Mouse (Mus musculus) kidney, postnatal 36 days (tissue): ENCODE measurements at regions not wholly inside any gene's neighbourhood (a gene's known extent, or its start where the extent isn't known, plus 50 kb on each side); places are given as distances from the start of the nearest gene placed in this dataset.
A peak's percentile ranks its signal among the peaks of the same experiment; 100 is the strongest.

ENCODE experiments used
- DNase-seq, 2 experiments: peaks; one replicate each; pipeline ENCODE4 v3.0.0; 2021 to 2022; ENCODE audit warnings: mixed read lengths in 2 of 2

DNA sequence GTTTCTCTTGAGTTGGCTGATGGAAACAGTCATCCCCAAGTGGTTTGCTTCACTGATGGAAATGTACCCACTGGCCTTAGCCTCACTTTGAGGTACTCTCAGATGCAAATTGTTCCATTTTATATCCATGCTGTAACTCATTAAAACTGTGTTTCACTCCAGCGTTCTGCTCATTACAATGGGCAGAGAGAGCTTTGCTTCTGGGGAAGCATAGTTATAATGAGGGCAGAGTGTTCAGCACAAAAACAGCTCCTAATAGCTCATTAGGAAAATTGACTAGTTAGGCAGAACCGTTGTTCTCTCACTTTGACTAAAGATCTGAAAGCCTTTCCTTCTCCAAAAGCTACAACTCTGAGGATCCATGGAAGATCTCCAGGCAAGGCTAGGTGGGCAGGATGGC lies 771.2 kb downstream of the Ntrk3 start:
- DNase-seq = no peak

DNA sequence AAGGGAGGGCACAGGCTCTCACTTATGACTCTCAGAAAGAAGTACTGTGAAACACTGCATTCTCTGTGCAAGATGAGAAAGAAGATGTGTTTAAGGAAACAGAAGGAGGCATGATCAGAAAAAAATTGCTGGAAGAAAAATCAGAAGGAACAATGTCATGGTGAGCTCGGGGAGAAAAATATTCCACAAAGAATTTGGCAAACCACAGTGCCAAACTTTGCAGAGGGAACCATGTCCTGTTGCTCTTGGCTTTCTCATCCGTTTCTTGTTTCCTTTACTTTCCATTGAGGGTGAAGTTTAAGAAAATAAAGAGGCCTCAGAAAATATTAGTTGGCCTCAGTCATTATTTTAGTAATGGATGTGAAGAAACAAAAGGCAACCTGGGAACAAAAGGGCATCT lies 804.4 kb downstream of the Ntrk3 start:
- DNase-seq = no peak

GRCm38 (mm10) chr7:77928479-77929467 lies 809.0 kb downstream of the Ntrk3 start:
- peak; percentile 32 to 67 for DNase-seq

- DNase-seq = no peak
Measured at GRCm38 (mm10) chr7:77899231-77899630, 838.6 kb downstream of the Ntrk3 start.

DNA sequence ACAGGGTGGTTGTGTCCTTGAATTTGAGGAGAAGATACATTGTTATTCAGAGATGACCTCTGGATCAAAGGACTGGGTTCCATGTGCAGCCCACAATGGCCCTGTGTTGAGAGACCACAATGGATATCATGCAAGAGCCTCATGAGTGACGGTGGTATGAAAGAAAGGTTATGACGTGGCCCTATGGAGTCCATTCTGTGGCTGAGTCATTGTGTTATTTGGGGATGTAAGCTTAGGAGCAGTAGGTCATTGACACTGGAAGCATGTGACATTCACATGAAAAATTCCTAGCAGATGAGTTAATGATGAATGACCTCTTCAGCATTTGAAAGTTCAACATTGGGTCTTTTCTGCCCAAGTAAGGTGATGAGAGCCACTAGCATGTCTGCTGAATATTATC lies 849.3 kb downstream of the Ntrk3 start:
- no peak for DNase-seq

DNA sequence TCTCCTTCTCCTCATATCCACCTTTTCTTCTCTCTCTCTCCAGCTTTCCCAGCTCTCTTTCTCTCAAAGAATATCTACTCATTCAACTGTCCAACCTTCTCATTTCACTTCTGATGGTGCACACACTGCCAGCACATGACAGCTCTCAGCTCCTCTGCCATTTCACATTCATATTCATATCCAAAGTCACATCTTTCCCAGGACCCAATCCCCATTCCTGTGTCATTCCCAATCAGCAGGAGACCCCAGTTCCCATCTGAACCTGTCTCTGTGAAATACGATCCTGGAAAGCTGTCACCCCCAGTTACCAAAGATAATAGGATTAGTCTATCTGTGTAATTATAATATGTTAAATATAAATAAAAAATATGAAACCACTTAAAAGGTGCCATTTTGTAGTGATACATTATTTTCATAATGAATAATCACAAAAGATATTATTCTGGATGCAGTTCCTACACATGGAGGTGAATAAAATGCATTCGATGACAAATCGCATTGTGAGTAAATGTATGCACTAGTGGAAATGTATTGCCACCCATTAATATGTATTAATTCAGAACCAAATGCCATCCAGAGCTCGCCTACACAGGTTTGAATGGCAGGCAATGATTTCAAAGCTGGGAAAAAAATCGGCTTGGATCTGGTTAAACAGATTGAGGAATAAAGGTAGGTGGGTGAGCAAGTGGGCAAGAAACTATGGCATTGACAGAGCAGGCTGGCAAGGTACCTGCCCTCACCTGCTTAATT lies 855.0 kb downstream of the Ntrk3 start:
- no peak for DNase-seq

- DNase-seq = no peak
Measured at GRCm38 (mm10) chr7:77867518-77867917, 870.3 kb downstream of the Ntrk3 start.

DNA sequence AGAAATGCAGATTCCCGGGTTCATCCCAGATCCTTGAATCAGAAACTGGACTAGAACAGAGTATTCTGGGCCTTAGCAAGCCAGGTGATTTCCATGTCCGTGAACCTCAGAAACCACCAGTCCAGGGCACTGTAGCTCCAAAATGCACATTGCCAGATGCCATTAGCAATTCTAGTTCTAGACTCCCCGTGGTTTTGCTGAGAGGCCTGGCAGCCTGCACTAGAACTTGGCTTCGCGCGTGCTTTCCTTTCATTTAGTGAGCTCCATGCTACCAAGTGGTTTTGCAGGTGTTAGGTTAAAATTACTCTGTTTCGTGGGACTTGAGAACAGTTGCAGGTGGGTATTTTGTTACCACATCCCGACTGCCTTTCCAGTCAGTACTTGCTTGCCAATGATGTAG lies 876.0 kb downstream of the Ntrk3 start:
- DNase-seq = no peak

DNA sequence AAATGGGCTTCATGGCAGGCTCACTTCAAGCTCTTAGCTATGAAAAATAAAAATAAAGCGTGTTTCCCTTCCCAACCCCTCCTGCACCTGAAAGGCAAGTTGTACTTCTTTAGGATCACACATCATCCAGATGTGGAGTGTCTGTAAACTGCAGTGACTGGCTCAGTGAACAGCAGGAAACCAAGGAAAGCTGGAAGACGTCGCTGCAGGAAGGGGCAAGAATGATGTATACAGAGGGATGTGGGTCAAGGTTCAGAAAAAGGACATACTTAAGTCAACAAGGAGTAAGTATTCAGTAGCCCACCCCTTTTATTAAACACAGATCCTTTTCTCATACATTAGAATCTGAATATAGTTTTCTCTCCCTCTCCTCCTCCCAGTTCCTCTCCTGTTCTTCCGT lies 879.4 kb downstream of the Ntrk3 start:
- DNase-seq = no peak

DNA sequence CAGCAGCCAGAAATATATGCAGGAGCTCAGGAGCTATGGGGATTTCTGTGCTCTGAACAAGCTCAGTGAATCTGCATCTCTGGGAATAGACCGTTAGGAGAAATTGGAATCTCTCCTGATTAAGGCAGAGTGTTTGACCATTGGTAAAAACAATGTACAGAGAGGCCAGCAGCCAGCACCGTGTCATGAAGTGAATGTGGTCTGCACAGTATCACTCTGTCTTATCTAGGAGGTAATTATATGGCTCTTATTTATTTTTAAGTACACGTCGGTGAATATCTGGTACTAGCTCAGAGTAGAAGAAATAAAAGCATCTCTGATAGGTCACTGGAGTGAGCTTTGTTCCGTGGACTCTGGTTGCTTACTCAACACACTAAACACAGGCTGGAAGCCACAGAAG lies 879.8 kb downstream of the Ntrk3 start:
- no peak for DNase-seq

GRCm38 (mm10) chr7:77855653-77856239 lies 882.1 kb downstream of the Ntrk3 start:
- no peak for DNase-seq

- no peak for DNase-seq
Measured at GRCm38 (mm10) chr7:77855077-77855476, 882.7 kb downstream of the Ntrk3 start.

DNA sequence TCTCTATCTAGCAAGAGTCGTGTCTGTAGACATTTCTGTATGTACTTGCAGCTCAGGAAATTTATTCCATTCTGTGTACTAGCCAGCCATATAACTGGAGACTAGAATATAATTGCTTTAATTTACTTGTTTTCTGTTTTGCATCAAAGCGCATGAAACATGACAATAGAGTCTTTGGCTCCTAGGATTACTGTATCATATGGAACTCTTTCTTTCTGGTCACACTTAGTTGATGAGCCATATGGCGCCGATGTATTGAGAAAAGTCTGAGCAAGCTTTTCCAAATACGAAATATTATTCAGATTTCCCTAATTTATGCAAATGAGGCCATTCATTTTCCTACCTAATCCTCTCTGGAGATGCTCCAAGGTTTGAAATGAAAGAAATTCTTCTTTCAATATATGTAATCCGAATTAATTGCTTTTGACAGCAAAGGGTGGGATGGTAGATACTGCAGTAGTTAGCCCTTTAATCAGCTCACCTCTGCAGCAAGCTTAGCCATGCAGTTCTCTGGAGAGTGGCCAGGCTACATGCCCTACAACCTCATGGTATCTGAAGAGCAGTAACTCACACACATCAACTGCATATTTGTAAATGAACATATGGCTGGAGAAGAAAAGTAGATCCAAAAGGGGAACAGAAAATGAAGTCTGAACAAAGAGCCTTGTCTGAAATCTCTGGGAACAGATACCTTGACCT lies 913.4 kb downstream of the Ntrk3 start:
- DNase-seq = no peak

DNA sequence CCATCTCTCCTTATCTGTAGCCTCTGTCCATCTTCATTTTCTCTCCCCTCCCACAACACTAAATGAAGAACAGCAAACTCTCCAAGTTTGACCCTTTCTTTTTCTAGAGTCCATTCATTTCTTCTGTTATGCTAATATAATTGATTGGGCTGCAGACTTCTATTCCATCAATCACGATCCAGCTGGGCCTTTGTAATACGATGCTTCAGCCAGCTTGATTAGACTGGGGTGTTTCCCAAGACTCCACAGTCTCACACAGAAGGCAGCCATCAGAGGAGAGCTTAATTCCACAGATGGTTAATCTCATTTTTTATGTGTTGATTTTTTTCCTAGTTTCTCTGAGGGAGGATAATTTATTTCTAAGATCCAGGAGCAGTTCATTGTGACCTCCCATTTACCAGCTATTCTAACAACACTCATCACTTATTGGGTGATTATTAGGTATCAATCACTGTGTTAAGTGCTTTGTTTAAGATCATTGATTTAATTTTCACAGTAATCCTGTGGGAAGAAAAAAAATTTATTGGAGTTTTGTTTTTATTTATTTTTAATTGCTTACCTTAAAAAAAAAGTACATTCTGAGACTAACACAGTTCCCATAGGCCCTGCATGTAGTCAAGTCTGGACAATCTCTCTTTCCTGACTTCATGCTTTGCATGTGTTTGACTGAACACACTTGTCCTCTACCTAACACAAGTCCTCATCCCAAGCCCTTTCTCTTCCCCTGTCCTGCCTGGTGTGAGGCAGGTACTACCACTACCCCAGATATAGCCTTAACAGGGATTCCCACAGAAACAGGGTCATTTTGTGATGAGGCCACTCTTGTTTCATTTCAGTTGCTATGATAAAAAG lies 925.5 kb downstream of the Ntrk3 start:
- DNase-seq = no peak

- DNase-seq = no peak
Measured at GRCm38 (mm10) chr7:77786801-77787200, 951.0 kb downstream of the Ntrk3 start.

GRCm38 (mm10) chr7:77771711-77772449 lies 965.9 kb downstream of the Ntrk3 start:
- peak; percentile 34 to 52 for DNase-seq

DNA sequence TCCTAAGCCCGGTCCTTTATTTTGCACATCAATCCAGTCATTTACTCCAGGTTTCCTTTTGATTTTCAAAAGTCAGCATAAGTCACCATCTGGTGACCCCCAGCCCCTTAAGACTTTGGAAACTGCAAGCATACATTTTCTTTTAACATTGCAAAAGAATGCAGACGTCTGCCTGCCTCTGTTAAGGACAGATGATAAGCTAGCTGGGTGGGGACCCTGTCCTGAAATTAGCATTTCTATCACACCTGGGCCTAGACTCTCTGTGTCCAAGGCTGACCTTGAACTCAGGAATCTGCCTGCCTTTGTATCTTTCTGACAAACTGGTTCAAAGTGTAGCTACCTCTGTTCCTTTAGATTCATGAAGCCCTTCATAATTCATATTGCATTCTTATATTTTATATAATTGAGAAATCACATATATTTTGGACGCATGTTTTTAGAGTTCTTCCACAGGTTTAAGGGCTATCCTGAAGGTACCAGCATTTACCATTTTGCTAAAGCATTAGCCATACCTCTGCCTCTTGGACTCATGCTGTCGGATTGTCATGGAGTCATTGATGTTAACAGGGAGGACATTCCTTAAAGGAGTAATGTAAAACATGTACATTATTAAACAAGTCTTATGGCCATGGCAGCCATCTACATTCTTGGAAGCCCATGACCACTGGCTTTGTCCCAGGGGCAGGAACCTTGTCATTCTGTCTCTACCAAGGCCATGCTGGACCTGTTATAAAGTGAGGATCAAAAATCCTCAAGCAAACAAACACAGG lies 998.6 kb downstream of the Ntrk3 start:
- no peak for DNase-seq
